Mouse (Mus musculus) MEL (cell line): ENCODE measurements at regions not wholly inside any gene's neighbourhood (a gene's known extent, or its start where the extent isn't known, plus 50 kb on each side); places are given as distances from the start of the nearest gene placed in this dataset.

Experiments
- DNase-seq: peaks from one replicate; pipeline ENCODE4 v3.0.0; 2011; ENCODE audit warnings: low read depth, low spot score
- H3K27ac ChIP-seq: 2 replicates; pipeline ENCODE4 v1.5.1; 2012; ENCODE audit warnings: low read depth, mild to moderate bottlenecking, control low read depth, low read length, moderate library complexity; ENCODE audit not compliant: control insufficient read depth
- H3K27me3 ChIP-seq, 2 experiments: fragments of 150-350 bp in 1 of 2; sonication (generic) in 1 of 2; 2 replicates each; pipeline ENCODE4 v1.6.1; 2012; ENCODE audit warnings: low read length in 2 of 2, mild to moderate bottlenecking in 2 of 2, improper control_type of control experiment in 1 of 2, moderate library complexity in 1 of 2; ENCODE audit not compliant: insufficient read depth in 2 of 2, control insufficient read depth in 1 of 2
- H3K36me3 ChIP-seq, 2 experiments: 2 replicates each; pipeline ENCODE4 v1.6.1; 2012 to 2014; ENCODE audit warnings: low read length in 2 of 2, improper control_type of control experiment in 1 of 2, inconsistent platforms in 1 of 2, mild to moderate bottlenecking in 1 of 2; ENCODE audit not compliant: insufficient read depth in 2 of 2, control insufficient read depth in 1 of 2
- H3K4me1 ChIP-seq, 2 experiments: fragments of 150-350 bp in 1 of 2; sonication (generic) in 1 of 2; 2 replicates each; pipeline ENCODE4 v1.6.1; 2012; ENCODE audit warnings: low read length in 2 of 2, improper control_type of control experiment in 1 of 2, mild to moderate bottlenecking in 1 of 2; ENCODE audit not compliant: insufficient read depth in 2 of 2, control insufficient read depth in 1 of 2
- H3K4me3 ChIP-seq, 2 experiments: fragments of 150-350 bp in 1 of 2; sonication (generic) in 1 of 2; 2 replicates each; pipeline ENCODE4 v1.5.1; 2012; ENCODE audit warnings: low read depth in 2 of 2, low read length in 2 of 2, mild to moderate bottlenecking in 2 of 2, moderate library complexity in 2 of 2, control low read depth in 1 of 2, improper control_type of control experiment in 1 of 2; ENCODE audit not compliant: control insufficient read depth in 1 of 2, insufficient read depth in 1 of 2
- H3K79me2 ChIP-seq: 2 replicates; pipeline ENCODE4 v1.6.1; 2012; ENCODE audit warnings: mild to moderate bottlenecking, low read length, moderate library complexity; ENCODE audit not compliant: control insufficient read depth, poor library complexity, insufficient read depth
- H3K9ac ChIP-seq: 2 replicates; pipeline ENCODE4 v1.6.1; 2012; ENCODE audit warnings: low read depth, mild to moderate bottlenecking, control low read depth, low read length, moderate library complexity; ENCODE audit not compliant: control insufficient read depth, poor library complexity, severe bottlenecking
- H3K9me3 ChIP-seq: fragments of 150-350 bp; sonication (generic); replicated peaks from 2 replicates; pipeline ENCODE4 v1.6.1; 2012; ENCODE audit warnings: mild to moderate bottlenecking, low read length, improper control_type of control experiment, moderate library complexity; ENCODE audit not compliant: insufficient read depth
- BHLHE40 ChIP-seq: IDR thresholded peaks from 2 replicates; pipeline ENCODE4 v1.6.1; 2012; ENCODE audit warnings: low read depth, mild to moderate bottlenecking, inconsistent platforms, low read length, improper control_type of control experiment, borderline replicate concordance
- CHD2 ChIP-seq: IDR thresholded peaks from 2 replicates; pipeline ENCODE4 v1.6.1; 2011; ENCODE audit warnings: low read length, improper control_type of control experiment
- E2F4 ChIP-seq: IDR thresholded peaks from 2 replicates; pipeline ENCODE4 v1.6.1; 2011; ENCODE audit warnings: low read depth, low read length, improper control_type of control experiment, borderline replicate concordance
- ELF1 ChIP-seq: IDR thresholded peaks from 2 replicates; pipeline ENCODE4 v1.6.1; 2014; ENCODE audit warnings: low read depth, mild to moderate bottlenecking, inconsistent platforms, low read length, improper control_type of control experiment, moderate library complexity
- EP300 ChIP-seq, 2 experiments: IDR thresholded peaks; 2 replicates each; pipeline ENCODE4 v1.6.1; 2011; ENCODE audit warnings: improper control_type of control experiment in 2 of 2, low read length in 2 of 2, low read depth in 1 of 2, mild to moderate bottlenecking in 1 of 2
- GATA1 ChIP-seq: IDR thresholded peaks from 2 replicates; pipeline ENCODE4 v1.6.1; 2011; ENCODE audit warnings: low read depth, low read length, improper control_type of control experiment
- KAT2A ChIP-seq: conservative IDR thresholded peaks from 2 replicates; pipeline ENCODE4 v1.6.1; 2012; ENCODE audit warnings: low read depth, low read length, improper control_type of control experiment, inconsistent platforms
- MYC ChIP-seq: IDR thresholded peaks from 2 replicates; pipeline ENCODE4 v1.6.1; 2011; ENCODE audit warnings: low read depth, mild to moderate bottlenecking, low read length, improper control_type of control experiment, moderate library complexity
- NRF1 ChIP-seq: IDR thresholded peaks from 2 replicates; pipeline ENCODE4 v1.6.1; 2014; ENCODE audit warnings: low read depth, mild to moderate bottlenecking, inconsistent platforms, low read length, improper control_type of control experiment, moderate library complexity; ENCODE audit not compliant: poor library complexity, insufficient read depth, severe bottlenecking
- POLR2AphosphoS5 ChIP-seq: IDR thresholded peaks from 2 replicates; pipeline ENCODE4 v1.6.1; 2012; ENCODE audit warnings: low read depth, borderline replicate concordance, mild to moderate bottlenecking, inconsistent platforms, low read length, moderate library complexity, mixed read lengths
- RAD21 ChIP-seq: IDR thresholded peaks from 2 replicates; pipeline ENCODE4 v1.6.1; 2011; ENCODE audit warnings: mild to moderate bottlenecking, low read depth, low read length, improper control_type of control experiment
- RCOR1 ChIP-seq: IDR thresholded peaks from 2 replicates; pipeline ENCODE4 v1.6.1; 2012; ENCODE audit warnings: low read depth, mild to moderate bottlenecking, inconsistent platforms, low read length, improper control_type of control experiment
- TBP ChIP-seq: IDR thresholded peaks from 2 replicates; pipeline ENCODE4 v1.8.0; 2011; ENCODE audit warnings: low read depth, low read length, improper control_type of control experiment
- UBTF ChIP-seq: IDR thresholded peaks from 2 replicates; pipeline ENCODE4 v1.6.1; 2012; ENCODE audit warnings: low read depth, mild to moderate bottlenecking, inconsistent platforms, low read length, improper control_type of control experiment, moderate library complexity, borderline replicate concordance; ENCODE audit not compliant: insufficient read depth

- no peak for DNase-seq
- Histone ChIP-seq H3K9me3 (no peaks in the 10 kb centered on the region), H3K27ac (no peak overlapping the region), H3K27me3 (no peaks in the 10 kb centered on the region), H3K4me3 (no peak overlapping the region)
- TF ChIP-seq RCOR1 (no peak), RAD21 (no peak), E2F4 (no peak), UBTF (no peak), KAT2A (no peak), POLR2AphosphoS5 (no peak)
- TF ChIP-seq, all 39 proteins: peak for 0
- no peaks in the 10 kb centered on the region for H3K36me3 ChIP-seq
- no peaks in the 10 kb centered on the region for H3K4me1 ChIP-seq
- H3K79me2 ChIP-seq = no peaks in the 10 kb centered on the region
- no peak overlapping the region for H3K9ac ChIP-seq
Measured at GRCm38 (mm10) chr15:29798596-29798995, 373.8 kb upstream of the Ctnnd2 start.

- no peak overlapping the region for H3K4me3 ChIP-seq
- H3K36me3 ChIP-seq = peaks cover 0 to 3% of the 10 kb centered on the region in 2 experiments; a peak in 2 of 4 replicates
- H3K27me3 ChIP-seq = no peaks in the 10 kb centered on the region
- H3K27ac ChIP-seq = no peak overlapping the region
- H3K9ac ChIP-seq = no peak overlapping the region
- DNase-seq = no peak
- no peaks in the 10 kb centered on the region for H3K79me2 ChIP-seq
- H3K9me3 ChIP-seq = no peaks in the 10 kb centered on the region
- no peak for TF ChIP-seq BHLHE40
- TF ChIP-seq TBP = no peak
- no peak for TF ChIP-seq ELF1
- no peak for TF ChIP-seq CHD2
- TF ChIP-seq KAT2A = no peak
- H3K4me1 ChIP-seq = no peaks in the 10 kb centered on the region
Measured at GRCm38 (mm10) chr15:29823271-29823670, 349.1 kb upstream of the Ctnnd2 start.

- H3K4me3 ChIP-seq = no peak overlapping the region
- H3K4me1 ChIP-seq = no peaks in the 10 kb centered on the region
- H3K27me3 ChIP-seq = no peaks in the 10 kb centered on the region
- DNase-seq = peak; percentile 64
- no peak overlapping the region for H3K9ac ChIP-seq
- H3K79me2 ChIP-seq = no peaks in the 10 kb centered on the region
- no peak overlapping the region for H3K27ac ChIP-seq
- TF ChIP-seq GATA1 = peak; percentile 65; the same call in 1 of the 2 replicates
- no peak for TF ChIP-seq MYC
- TF ChIP-seq EP300 (IDR thresholded peaks at IDR 0.05; ENCODE audit: low read depth in 1 of 2, low read length in 2 of 2) = peak; percentile 48 to 55; a peak in 3 of 4 replicates
- TF ChIP-seq NRF1 = no peak
- peak; percentile 47; the same call in 1 of the 2 replicates for TF ChIP-seq RCOR1
- TF ChIP-seq, all 39 proteins: peak for 3
- Histone ChIP-seq H3K36me3 (peaks cover 0 to 3% of the 10 kb centered on the region in 2 experiments; a peak in 2 of 4 replicates), H3K9me3 (no peaks in the 10 kb centered on the region)
Measured at GRCm38 (mm10) chr15:29824164-29824563, 348.2 kb upstream of the Ctnnd2 start.
